Mouse (Mus musculus): ENCODE measurements around the gene Nectin1. TPM values are rescaled to one million over a fixed set of nuclear protein-coding genes. Genes with fewer than 3 reads are reported as not detected.

Nectin1 gene
- polyA plus RNA-seq, 1 experiment from 2014 or later = 9.0 TPM

DNA sequence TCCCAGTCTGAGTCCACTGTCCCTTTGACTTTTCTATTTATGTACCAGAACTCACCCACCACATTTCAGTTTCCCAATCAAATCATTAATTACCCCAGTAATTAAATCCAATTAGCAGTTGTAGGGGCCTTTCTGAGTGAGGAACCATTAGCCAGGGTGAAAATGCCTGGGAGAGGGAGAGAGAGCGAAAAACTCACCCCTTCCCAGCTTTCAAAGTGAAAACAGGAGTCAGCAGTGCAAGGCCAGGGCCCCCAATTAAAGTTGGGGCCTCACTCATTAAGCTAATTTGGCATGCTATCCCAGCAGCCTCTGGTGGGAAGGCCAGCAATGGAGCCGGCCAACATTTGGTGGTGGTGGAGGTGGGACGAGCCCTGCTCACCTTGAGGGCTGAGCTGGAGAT is 32.4 kb downstream of the Nectin1 start:
- Histone ChIP-seq H3K4me1 (ENCODE audit: control insufficient read depth, insufficient read depth, low read length) (peaks cover 14% of the 10 kb centered on the region; the same call in 1 of the 2 replicates), H3K27ac (replicated peaks; ENCODE audit: low read depth, low read length) (0 out of 2 replicates have a peak overlapping the region, but pooled peaks have one; percentile 1), H3K4me3 (ENCODE audit: low read depth, low read length) (no peak overlapping the region), H3K27me3 (replicated peaks; ENCODE audit: control insufficient read depth, insufficient read depth, low read length) (no peaks in the 10 kb centered on the region), H3K9ac (ENCODE audit: low read depth, low read length) (no peak overlapping the region), H3K36me3 (ENCODE audit: control insufficient read depth, insufficient read depth, low read length) (no peaks in the 10 kb centered on the region), H3K4me2 (ENCODE audit: low read depth, low read length) (no peak overlapping the region), H3K9me3 (ENCODE audit: control insufficient read depth, low read length) (no peaks in the 10 kb centered on the region)
- DNase-seq (ENCODE audit: low spot score) = no peak
- no peak for ATAC-seq (ENCODE audit: low read depth)
- WGBS = 75% methylated on average over 3 of the region's 3 CpGs

DNA sequence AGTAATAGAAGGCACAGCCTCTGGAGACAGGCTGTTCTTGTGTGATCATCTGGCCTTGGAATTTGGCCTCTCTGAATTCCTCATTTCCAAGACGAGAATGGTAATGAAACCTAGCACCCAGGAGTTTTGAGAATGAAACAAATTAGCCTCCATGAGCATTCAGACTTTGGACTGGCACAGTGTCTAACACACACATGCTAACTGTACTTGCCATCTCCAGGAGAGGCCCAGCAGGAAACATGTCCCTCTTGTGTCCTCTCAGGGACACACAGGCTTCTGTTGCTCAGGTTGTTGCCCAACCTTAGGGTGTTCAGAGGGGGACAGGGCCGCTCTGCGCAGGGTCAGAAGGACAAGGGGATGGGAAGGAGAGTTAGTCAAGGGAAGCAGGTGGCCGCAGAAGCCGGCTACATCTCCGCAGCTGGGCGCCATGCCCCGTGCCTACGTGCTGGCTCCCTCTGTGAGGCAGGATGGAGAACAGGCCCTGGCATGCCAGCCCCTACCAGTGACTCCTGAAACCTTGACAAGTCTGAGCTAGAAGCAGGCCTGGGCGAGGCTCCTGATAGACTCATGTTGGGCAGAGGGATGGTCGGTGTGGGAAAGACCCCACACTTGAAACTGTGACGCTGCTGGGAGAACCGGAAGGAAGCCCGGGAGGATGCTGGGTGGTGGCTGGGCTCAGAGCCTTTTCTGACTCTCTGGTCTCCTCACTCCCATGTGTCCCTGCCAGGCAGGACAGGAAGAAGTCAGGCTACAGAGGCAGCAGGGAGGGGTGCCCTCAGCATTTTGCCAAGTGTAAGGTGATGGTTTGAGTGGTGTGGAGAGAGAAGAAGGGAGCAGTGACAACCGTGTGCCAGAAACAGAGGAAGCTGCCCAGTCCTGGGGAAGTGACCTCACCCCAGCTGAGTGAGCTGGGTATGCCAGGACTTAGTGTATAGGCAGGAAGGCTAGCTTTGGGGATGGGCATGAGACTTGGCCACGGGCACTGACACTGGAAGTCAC is 33.9 kb downstream of the Nectin1 start:
- 69% methylated on average over 16 of the region's 16 CpGs for WGBS
- Histone ChIP-seq H3K36me3 (ENCODE audit: control insufficient read depth, insufficient read depth, low read length) (no peaks in the 10 kb centered on the region), H3K4me1 (ENCODE audit: control insufficient read depth, insufficient read depth, low read length) (peaks cover 19% of the 10 kb centered on the region), H3K27ac (replicated peaks; ENCODE audit: low read depth, low read length) (peak overlapping the region; percentile 48), H3K27me3 (replicated peaks; ENCODE audit: control insufficient read depth, insufficient read depth, low read length) (no peaks in the 10 kb centered on the region), H3K9ac (ENCODE audit: low read depth, low read length) (no peak overlapping the region), H3K4me2 (ENCODE audit: low read depth, low read length) (no peak overlapping the region), H3K9me3 (ENCODE audit: control insufficient read depth, low read length) (no peaks in the 10 kb centered on the region), H3K4me3 (ENCODE audit: low read depth, low read length) (no peak overlapping the region)
- DNase-seq (ENCODE audit: low spot score) (peak; percentile 81), ATAC-seq (ENCODE audit: low read depth) (peak; percentile 58; the same call in 1 of the 2 replicates)

DNA sequence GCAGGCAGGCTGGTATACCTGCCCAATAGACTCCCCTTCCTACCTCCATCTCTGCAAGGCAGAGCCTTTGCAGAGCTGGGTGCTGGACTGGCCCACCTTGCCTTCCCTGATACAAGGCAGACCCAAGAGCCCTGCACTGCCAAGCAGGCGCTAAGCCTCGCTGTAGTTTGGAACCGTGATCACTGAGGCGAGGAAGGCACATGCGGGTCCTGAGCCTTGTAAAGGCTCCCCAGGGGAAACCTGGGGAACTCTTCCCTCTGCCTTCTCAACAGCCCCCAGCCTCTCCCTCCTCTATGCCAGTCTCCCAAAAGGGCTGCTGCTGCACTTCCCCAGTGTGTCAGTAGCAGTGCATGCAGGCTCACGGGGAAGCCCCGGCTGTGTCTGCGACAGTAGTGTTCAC is 37.1 kb downstream of the Nectin1 start:
- Histone ChIP-seq H3K27ac (replicated peaks; ENCODE audit: low read depth, low read length) (no peak overlapping the region), H3K4me1 (ENCODE audit: control insufficient read depth, insufficient read depth, low read length) (peaks cover 30% of the 10 kb centered on the region)
- 54% methylated on average over 8 of the region's 8 CpGs for WGBS

DNA sequence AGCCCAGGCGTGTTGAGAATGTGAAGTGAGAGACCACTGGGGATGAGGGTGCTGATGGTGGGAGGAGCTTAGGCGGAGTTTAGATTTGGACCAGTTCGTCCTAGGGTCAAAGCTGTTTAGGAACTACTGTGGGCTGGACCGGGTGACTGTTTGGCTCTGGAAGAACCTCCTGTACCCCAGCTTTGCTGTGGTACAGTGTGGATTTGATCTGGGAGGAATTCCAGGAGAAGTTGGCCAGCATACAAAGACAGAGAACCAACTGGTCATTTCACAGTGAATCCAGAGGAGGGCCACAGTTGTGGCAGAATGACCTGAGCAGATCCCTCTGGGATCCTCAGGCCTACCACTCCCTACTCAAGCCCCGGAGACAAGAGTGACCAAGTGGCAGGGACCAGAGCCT is 38.6 kb downstream of the Nectin1 start:
- H3K36me3 ChIP-seq (ENCODE audit: control insufficient read depth, insufficient read depth, low read length) = no peaks in the 10 kb centered on the region
- DNase-seq (ENCODE audit: low spot score) (no peak), ATAC-seq (ENCODE audit: low read depth) (no peak)
- 77% methylated on average over 5 of the region's 5 CpGs for WGBS
- no peak overlapping the region for H3K4me3 ChIP-seq (ENCODE audit: low read depth, low read length)
- H3K27me3 ChIP-seq (replicated peaks; ENCODE audit: control insufficient read depth, insufficient read depth, low read length) = no peaks in the 10 kb centered on the region
- H3K9me3 ChIP-seq (ENCODE audit: control insufficient read depth, low read length) = no peaks in the 10 kb centered on the region
- peaks cover 29% of the 10 kb centered on the region for H3K4me1 ChIP-seq (ENCODE audit: control insufficient read depth, insufficient read depth, low read length)
- no peak overlapping the region for H3K9ac ChIP-seq (ENCODE audit: low read depth, low read length)
- no peak overlapping the region for H3K4me2 ChIP-seq (ENCODE audit: low read depth, low read length)
- no peak overlapping the region for H3K27ac ChIP-seq (replicated peaks; ENCODE audit: low read depth, low read length)

More for the DNA sequence above, 37.1 kb downstream of the Nectin1 start:
- no peak overlapping the region for H3K4me3 ChIP-seq (ENCODE audit: low read depth, low read length)
- no peak overlapping the region for H3K9ac ChIP-seq (ENCODE audit: low read depth, low read length)
- H3K9me3 ChIP-seq (ENCODE audit: control insufficient read depth, low read length) = no peaks in the 10 kb centered on the region
- no peaks in the 10 kb centered on the region for H3K27me3 ChIP-seq (replicated peaks; ENCODE audit: control insufficient read depth, insufficient read depth, low read length)
- no peaks in the 10 kb centered on the region for H3K36me3 ChIP-seq (ENCODE audit: control insufficient read depth, insufficient read depth, low read length)
- no peak overlapping the region for H3K4me2 ChIP-seq (ENCODE audit: low read depth, low read length)
- no peak for DNase-seq (ENCODE audit: low spot score)
- no peak for ATAC-seq (ENCODE audit: low read depth)

DNA sequence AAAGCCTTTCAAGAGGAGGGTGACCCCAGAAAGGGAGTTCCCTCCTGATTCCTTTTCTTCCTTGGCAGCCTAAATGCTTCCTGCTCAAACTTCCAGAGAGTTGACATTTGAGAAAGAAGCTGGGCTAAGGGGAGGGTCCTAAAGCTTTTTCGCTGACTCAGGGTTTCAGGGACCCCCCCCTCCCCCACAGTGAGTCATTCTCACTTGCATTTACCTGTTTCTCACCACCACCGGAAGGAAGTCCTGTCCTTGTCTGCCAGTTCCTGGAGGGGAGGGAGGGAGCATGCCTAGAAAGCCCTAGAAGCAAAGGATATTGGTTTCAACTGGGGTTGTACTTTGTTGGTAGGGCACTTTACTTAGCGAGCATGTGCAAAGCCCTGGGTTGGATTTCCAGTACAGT is 40.2 kb downstream of the Nectin1 start:
- Histone ChIP-seq H3K27me3 (replicated peaks; ENCODE audit: control insufficient read depth, insufficient read depth, low read length) (no peaks in the 10 kb centered on the region), H3K9ac (ENCODE audit: low read depth, low read length) (no peak overlapping the region), H3K27ac (replicated peaks; ENCODE audit: low read depth, low read length) (peak overlapping the region; percentile 61; the same call in 1 of the 2 replicates), H3K4me2 (ENCODE audit: low read depth, low read length) (no peak overlapping the region), H3K4me1 (ENCODE audit: control insufficient read depth, insufficient read depth, low read length) (peaks cover 33% of the 10 kb centered on the region), H3K36me3 (ENCODE audit: control insufficient read depth, insufficient read depth, low read length) (no peaks in the 10 kb centered on the region), H3K9me3 (ENCODE audit: control insufficient read depth, low read length) (no peaks in the 10 kb centered on the region), H3K4me3 (ENCODE audit: low read depth, low read length) (no peak overlapping the region)
- 25% methylated on average over 3 of the region's 3 CpGs for WGBS
- ATAC-seq (ENCODE audit: low read depth) = no peak
- DNase-seq (ENCODE audit: low spot score) = peak; percentile 39

DNA sequence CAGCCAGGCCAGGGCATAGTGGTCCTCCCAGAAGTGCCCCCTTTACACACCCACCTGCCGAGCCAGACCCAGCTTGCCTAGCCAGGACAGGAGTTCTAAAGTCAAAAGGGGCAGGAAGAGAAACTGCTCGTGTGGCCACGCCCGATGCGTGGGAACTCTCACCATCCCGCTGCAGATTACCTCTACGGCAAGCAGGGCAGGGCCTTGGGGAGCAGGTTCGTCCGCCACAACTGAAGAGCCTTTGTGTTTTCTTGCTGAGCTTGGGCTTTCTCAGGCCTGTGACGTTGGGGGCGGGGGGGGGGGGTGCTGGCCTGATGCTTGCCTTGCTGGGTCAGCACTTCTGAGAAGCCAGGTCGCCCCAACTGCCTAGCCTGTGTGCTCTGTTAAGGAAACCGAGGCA is 41.1 kb downstream of the Nectin1 start:
- Histone ChIP-seq H3K4me3 (ENCODE audit: low read depth, low read length) (no peak overlapping the region), H3K4me2 (ENCODE audit: low read depth, low read length) (no peak overlapping the region), H3K4me1 (ENCODE audit: control insufficient read depth, insufficient read depth, low read length) (peaks cover 33% of the 10 kb centered on the region), H3K9ac (ENCODE audit: low read depth, low read length) (no peak overlapping the region), H3K9me3 (ENCODE audit: control insufficient read depth, low read length) (no peaks in the 10 kb centered on the region), H3K36me3 (ENCODE audit: control insufficient read depth, insufficient read depth, low read length) (no peaks in the 10 kb centered on the region), H3K27ac (replicated peaks; ENCODE audit: low read depth, low read length) (no peak overlapping the region), H3K27me3 (replicated peaks; ENCODE audit: control insufficient read depth, insufficient read depth, low read length) (no peaks in the 10 kb centered on the region)
- DNase-seq (ENCODE audit: low spot score) (peak; percentile 48), ATAC-seq (ENCODE audit: low read depth) (no peak; the same call in 1 of the 2 replicates)
- WGBS = 48% methylated on average over 10 of the region's 13 CpGs

DNA sequence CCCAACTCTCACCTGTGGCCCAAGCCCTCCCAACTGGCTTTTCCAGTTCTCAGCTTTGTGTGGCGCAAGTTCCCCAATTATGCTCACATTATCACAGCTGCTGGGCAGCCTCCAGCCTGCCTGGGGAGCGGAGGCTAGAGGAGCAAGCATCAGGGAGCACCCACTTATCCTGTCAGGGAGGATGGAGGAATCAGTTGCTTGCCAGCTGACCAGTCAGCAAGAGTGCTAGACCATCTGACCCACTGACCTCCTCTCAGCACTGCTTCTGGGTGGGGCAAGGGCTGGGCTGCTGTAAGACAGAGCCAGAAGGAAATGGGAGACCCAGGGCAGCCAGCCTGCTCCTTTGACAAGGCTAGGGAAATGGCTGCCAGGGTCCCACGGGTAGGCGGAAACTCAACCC is 43.8 kb downstream of the Nectin1 start:
- peak overlapping the region; percentile 48; the same call in 1 of the 2 replicates for H3K27ac ChIP-seq (replicated peaks; ENCODE audit: low read depth, low read length)
- no peaks in the 10 kb centered on the region for H3K9me3 ChIP-seq (ENCODE audit: control insufficient read depth, low read length)
- peaks cover 28% of the 10 kb centered on the region for H3K4me1 ChIP-seq (ENCODE audit: control insufficient read depth, insufficient read depth, low read length)
- WGBS = 49% methylated on average over 2 of the region's 4 CpGs
- no peak overlapping the region for H3K4me2 ChIP-seq (ENCODE audit: low read depth, low read length)
- H3K9ac ChIP-seq (ENCODE audit: low read depth, low read length) = 0 out of 2 replicates have a peak overlapping the region, but pooled peaks have one; percentile 41
- H3K36me3 ChIP-seq (ENCODE audit: control insufficient read depth, insufficient read depth, low read length) = peaks cover 13% of the 10 kb centered on the region; the same call in 1 of the 2 replicates
- DNase-seq (ENCODE audit: low spot score) (peak; percentile 63), ATAC-seq (ENCODE audit: low read depth) (peak; percentile 48; the same call in 1 of the 2 replicates)
- H3K27me3 ChIP-seq (replicated peaks; ENCODE audit: control insufficient read depth, insufficient read depth, low read length) = no peaks in the 10 kb centered on the region
- H3K4me3 ChIP-seq (ENCODE audit: low read depth, low read length) = no peak overlapping the region

DNA sequence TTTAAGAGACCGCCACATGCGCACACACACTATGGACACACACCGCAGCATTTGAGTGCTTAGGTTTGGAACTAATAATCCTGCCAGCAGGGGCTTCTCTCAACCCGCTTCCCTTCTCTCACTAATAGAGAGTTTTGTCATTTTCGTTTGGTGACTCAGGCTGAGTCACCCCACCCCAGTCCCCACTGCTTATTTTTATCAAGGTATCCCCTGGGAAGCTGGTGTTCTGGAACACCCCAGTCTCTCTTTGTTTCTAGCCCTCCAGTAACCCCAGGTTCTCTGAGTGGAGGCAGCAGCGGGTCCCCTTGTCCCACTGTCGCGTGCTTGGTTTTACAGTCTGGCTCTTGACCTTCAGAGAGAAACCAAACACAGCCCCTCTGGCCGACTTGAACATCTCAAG is 48.9 kb downstream of the Nectin1 start:
- 86% methylated on average over 9 of the region's 9 CpGs for WGBS

More for the DNA sequence above, 48.9 kb downstream of the Nectin1 start:
- no peak overlapping the region for H3K4me2 ChIP-seq (ENCODE audit: low read depth, low read length)
- H3K27me3 ChIP-seq (replicated peaks; ENCODE audit: control insufficient read depth, insufficient read depth, low read length) = no peaks in the 10 kb centered on the region
- no peak for ATAC-seq (ENCODE audit: low read depth)
- no peak overlapping the region for H3K9ac ChIP-seq (ENCODE audit: low read depth, low read length)
- H3K9me3 ChIP-seq (ENCODE audit: control insufficient read depth, low read length) = no peaks in the 10 kb centered on the region
- H3K4me3 ChIP-seq (ENCODE audit: low read depth, low read length) = no peak overlapping the region
- peaks cover 3% of the 10 kb centered on the region; the same call in 1 of the 2 replicates for H3K4me1 ChIP-seq (ENCODE audit: control insufficient read depth, insufficient read depth, low read length)
- peaks cover 35% of the 10 kb centered on the region for H3K36me3 ChIP-seq (ENCODE audit: control insufficient read depth, insufficient read depth, low read length)
- DNase-seq (ENCODE audit: low spot score) = no peak
- no peak overlapping the region for H3K27ac ChIP-seq (replicated peaks; ENCODE audit: low read depth, low read length)

Measured in embryonic facial prominence, embryonic 14.5 days (tissue).